Mouse (Mus musculus) urinary bladder, postnatal 36 days (tissue): ENCODE results near the gene Mllt6.
"Not testable (repeated sequence)": the region's sequence is repeated elsewhere in the genome, so short reads cannot be mapped to it uniquely, and the experiment has no call there.

Source experiments
- DNase-seq, 2 experiments: peaks; one replicate each; pipeline ENCODE4 v3.0.0; 2022; ENCODE audit warnings: low spot score in 2 of 2, mixed read lengths in 1 of 2

The Mllt6 gene

GRCm38 (mm10) chr11:97648541-97648940 is 14.7 kb upstream of the Mllt6 start:
- DNase-seq = not testable (repeated sequence)

GRCm38 (mm10) chr11:97650341-97650740 is 12.9 kb upstream of the Mllt6 start:
- no peak for DNase-seq

- DNase-seq = not testable (repeated sequence)
Measured at GRCm38 (mm10) chr11:97653376-97653775, 9.8 kb upstream of the Mllt6 start.

GRCm38 (mm10) chr11:97654210-97654609 is 9.0 kb upstream of the Mllt6 start:
- DNase-seq = no peak

- DNase-seq = no peak
Measured at GRCm38 (mm10) chr11:97656269-97656971, 6.8 kb upstream of the Mllt6 start.

- no peak for DNase-seq
Measured at GRCm38 (mm10) chr11:97657184-97657945, 5.8 kb upstream of the Mllt6 start.

GRCm38 (mm10) chr11:97657967-97658366 is 5.2 kb upstream of the Mllt6 start:
- not testable (repeated sequence) for DNase-seq

- no peak for DNase-seq
Measured at GRCm38 (mm10) chr11:97658751-97659266, 4.4 kb upstream of the Mllt6 start.

GRCm38 (mm10) chr11:97659267-97659989 is 3.8 kb upstream of the Mllt6 start:
- DNase-seq = no peak

GRCm38 (mm10) chr11:97659990-97660714 is 3.1 kb upstream of the Mllt6 start:
- DNase-seq = peak; percentile 61 to 73

- DNase-seq = no peak
Measured at GRCm38 (mm10) chr11:97660734-97661647, 2.2 kb upstream of the Mllt6 start.

GRCm38 (mm10) chr11:97661648-97662133 is 1.5 kb upstream of the Mllt6 start:
- peak; percentile 65 to 79 for DNase-seq

- peak; percentile 48 to 52 for DNase-seq
Measured at GRCm38 (mm10) chr11:97662207-97662892, 864 bp upstream of the Mllt6 start.

- peak; percentile 35 to 36 for DNase-seq
Measured at GRCm38 (mm10) chr11:97663528-97664338, 519 bp downstream of the Mllt6 start.

GRCm38 (mm10) chr11:97664339-97664665 is 1.1 kb downstream of the Mllt6 start:
- DNase-seq = peak in 1 of 2 experiments; percentile 17

- no peak for DNase-seq
Measured at GRCm38 (mm10) chr11:97664771-97665240, 1.6 kb downstream of the Mllt6 start.

GRCm38 (mm10) chr11:97665431-97665830 is 2.2 kb downstream of the Mllt6 start:
- no peak for DNase-seq

- DNase-seq = no peak
Measured at GRCm38 (mm10) chr11:97666221-97666620, 3.0 kb downstream of the Mllt6 start.

GRCm38 (mm10) chr11:97666794-97667193 is 3.6 kb downstream of the Mllt6 start:
- DNase-seq = no peak
